Mouse (Mus musculus) stomach, embryonic 16.5 days (tissue): ENCODE data around the gene Ranbp2. TPM values are rescaled to one million over a fixed set of nuclear protein-coding genes. Genes with fewer than 3 reads are reported as not detected.
A peak's percentile ranks its signal among the peaks of the same experiment; 100 is the strongest.

ENCODE experiments used
- ATAC-seq: fragments of 200-750 bp; cut with Nextera tagmentation; 2 replicates; pipeline ENCODE4 v1.8.0; 2017; ENCODE audit warnings: moderate number of reproducible peaks, moderate TSS enrichment; ENCODE audit not compliant: insufficient read depth, low FRiP score
- H3K27ac ChIP-seq: fragments of 300-500 bp; sonication (generic); 2 replicates; pipeline ENCODE4 v1.5.1; 2014; ENCODE audit warnings: low read length
- H3K27me3 ChIP-seq: fragments of 300-500 bp; sonication (generic); 2 replicates; pipeline ENCODE4 v1.6.1; 2014; ENCODE audit warnings: low read length, control low read depth, mixed read lengths; ENCODE audit not compliant: control insufficient read depth, insufficient read depth
- H3K36me3 ChIP-seq: fragments of 300-500 bp; sonication (generic); 2 replicates; pipeline ENCODE4 v1.6.1; 2014; ENCODE audit warnings: low read length; ENCODE audit not compliant: control insufficient read depth, insufficient read depth
- H3K4me1 ChIP-seq: fragments of 300-500 bp; sonication (generic); 2 replicates; pipeline ENCODE4 v1.6.1; 2014; ENCODE audit warnings: low read length, control low read depth, mixed read lengths; ENCODE audit not compliant: control insufficient read depth, insufficient read depth
- H3K4me2 ChIP-seq: fragments of 300-500 bp; sonication (generic); 2 replicates; pipeline ENCODE4 v1.6.1; 2014; ENCODE audit warnings: low read depth, low read length, mixed read lengths
- H3K4me3 ChIP-seq: fragments of 300-500 bp; sonication (generic); replicated peaks from 2 replicates; pipeline ENCODE4 v1.5.1; 2014; ENCODE audit warnings: mild to moderate bottlenecking, low read length
- H3K9ac ChIP-seq: fragments of 300-500 bp; sonication (generic); 2 replicates; pipeline ENCODE4 v1.6.1; 2014; ENCODE audit warnings: low read length
- H3K9me3 ChIP-seq: fragments of 300-500 bp; sonication (generic); replicated peaks from 2 replicates; pipeline ENCODE4 v1.6.1; 2016; ENCODE audit warnings: low read length, control low read depth; ENCODE audit not compliant: control insufficient read depth
- WGBS: fragments of 180-500 bp; shearing (Covaris S2); extraction: QIAGEN DNeasy Blood & Tissue Kit; methylation state at CpG from one replicate; pipeline ENCODE4 v1.1.7; 2014; 5-methylcytosine and 5-hydroxymethylcytosine counted together
- polyA plus RNA-seq: library from polyadenylated mRNA; unstranded; fragments of >200 nt; fragmentation: Nextera tagmentation; extraction: Ambion mirVana; gene quantifications from 2 replicates; pipeline ENCODE4 v1.2.1, GENCODE M21; 2015

Ranbp2 gene
- polyA plus RNA-seq, 1 experiment from 2014 or later = 23.3 TPM

DNA sequence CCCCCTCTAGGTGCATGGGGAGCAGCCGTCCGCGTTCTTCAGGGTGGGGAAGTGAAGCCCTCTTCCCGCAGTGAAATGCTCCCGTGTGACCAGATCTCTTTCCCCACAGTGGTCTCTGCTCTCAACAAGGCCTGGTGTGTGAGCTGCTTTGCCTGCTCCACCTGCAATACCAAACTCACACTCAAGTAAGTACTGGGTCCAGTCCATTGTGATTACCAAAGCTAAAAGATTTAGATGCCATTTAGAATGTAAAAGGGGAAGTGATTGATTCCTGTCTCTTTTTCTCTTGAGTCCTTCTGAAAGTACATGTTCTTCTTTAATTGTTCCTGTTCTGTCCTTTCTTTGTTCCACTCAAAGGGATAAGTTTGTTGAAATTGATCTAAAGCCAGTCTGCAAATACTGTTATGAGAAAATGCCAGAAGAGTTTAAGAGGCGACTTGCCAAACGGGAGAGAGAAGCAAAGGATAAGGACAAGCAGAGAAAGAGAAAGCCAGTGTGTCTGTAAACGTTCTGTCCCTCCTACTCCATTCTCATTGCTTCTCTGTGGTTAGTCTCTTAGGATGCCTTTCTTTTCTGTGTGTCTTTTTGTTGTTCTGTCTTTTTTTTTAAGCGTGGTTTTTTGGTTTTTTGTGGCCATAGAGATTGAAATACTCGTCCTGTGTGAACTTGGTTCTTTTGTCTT lies 28.3 kb upstream of the Ranbp2 start:
- H3K4me1 ChIP-seq = no peaks in the 10 kb centered on the region
- no peak overlapping the region for H3K27ac ChIP-seq
- 85% methylated on average over 10 of the region's 10 CpGs for WGBS
- H3K4me3 ChIP-seq = no peak overlapping the region
- no peak overlapping the region for H3K4me2 ChIP-seq
- no peaks in the 10 kb centered on the region for H3K27me3 ChIP-seq
- H3K9ac ChIP-seq = no peak overlapping the region
- no peak for ATAC-seq
- no peaks in the 10 kb centered on the region for H3K9me3 ChIP-seq
- peaks cover 27% of the 10 kb centered on the region; the same call in 1 of the 2 replicates for H3K36me3 ChIP-seq

DNA sequence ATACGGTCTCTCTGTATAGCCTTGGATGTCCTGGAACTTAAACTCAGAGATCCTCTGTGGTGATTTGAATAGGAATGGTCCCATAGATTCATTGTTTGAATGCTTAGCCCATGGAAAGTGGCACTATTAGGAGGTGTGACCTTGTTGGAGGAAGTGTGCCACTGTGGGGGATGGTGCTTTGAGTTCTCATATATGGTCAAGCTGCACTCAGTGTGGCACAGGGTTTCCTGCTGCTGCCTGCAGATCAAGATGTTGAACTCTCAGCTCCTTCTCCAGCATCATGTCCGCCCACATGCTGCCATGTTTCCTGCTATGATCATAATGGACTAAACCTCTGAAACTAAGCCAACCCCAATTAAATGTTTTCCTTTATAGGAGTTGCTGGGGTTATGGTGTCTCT lies 18.8 kb upstream of the Ranbp2 start:
- Histone ChIP-seq H3K36me3 (no peaks in the 10 kb centered on the region; the same call in 1 of the 2 replicates), H3K4me2 (no peak overlapping the region), H3K4me3 (no peak overlapping the region), H3K9ac (no peak overlapping the region), H3K27me3 (no peaks in the 10 kb centered on the region), H3K27ac (no peak overlapping the region), H3K9me3 (no peaks in the 10 kb centered on the region), H3K4me1 (no peaks in the 10 kb centered on the region)
- no peak for ATAC-seq
- WGBS = 97% methylated on average over 2 of the region's 2 CpGs

DNA sequence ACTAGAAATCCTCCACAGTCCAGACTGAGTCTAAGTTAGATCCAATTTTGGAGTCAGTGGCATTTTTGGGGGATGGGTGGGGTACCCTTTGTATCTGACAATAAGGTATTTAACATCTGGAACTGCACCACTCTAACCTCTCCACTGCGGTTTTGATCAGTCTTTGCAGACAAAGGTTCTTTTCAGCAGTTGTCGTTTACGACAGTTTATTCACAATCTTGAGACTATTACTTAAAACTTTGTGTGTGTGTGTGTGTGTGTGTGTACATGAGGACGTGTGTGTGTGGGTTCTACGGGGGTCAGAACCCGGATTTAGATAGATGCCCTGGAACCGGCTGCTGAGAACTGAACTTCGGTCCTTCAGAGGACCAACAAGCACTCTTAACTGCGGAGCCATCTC lies 870 bp upstream of the Ranbp2 start:
- WGBS = 19% methylated on average over 9 of the region's 9 CpGs
- no peaks in the 10 kb centered on the region for H3K4me1 ChIP-seq
- ATAC-seq = no peak
- no peaks in the 10 kb centered on the region for H3K9me3 ChIP-seq
- no peaks in the 10 kb centered on the region for H3K27me3 ChIP-seq
- peak overlapping the region; percentile 75 for H3K9ac ChIP-seq
- peak overlapping the region; percentile 91 for H3K27ac ChIP-seq
- peak overlapping the region; percentile 66 for H3K4me2 ChIP-seq
- H3K4me3 ChIP-seq = peak overlapping the region; percentile 99
- no peaks in the 10 kb centered on the region for H3K36me3 ChIP-seq

DNA sequence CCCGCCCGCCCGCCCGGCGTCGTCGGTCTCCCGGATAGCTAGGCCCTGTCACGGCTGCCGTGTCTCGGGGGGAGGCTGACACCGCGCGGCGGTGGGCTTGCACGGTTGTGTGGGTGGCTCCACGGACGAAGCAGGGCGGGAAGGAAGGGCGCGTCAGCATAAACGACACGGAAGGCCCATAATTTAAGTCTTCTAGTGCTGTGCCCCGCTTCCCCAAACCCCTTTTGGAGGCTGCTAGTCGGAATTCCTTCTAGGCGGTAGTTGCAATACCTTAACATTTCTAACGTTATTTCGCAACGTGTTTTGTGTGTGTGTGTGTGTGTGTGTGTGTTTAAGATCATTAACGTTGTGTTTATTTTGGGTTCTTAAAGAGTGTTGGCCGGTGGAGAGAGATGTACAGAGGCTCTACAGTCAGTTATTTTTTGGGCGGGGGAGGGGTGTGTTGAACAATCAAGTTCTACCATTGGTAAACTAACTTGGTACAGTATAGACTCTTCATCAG lies 611 bp downstream of the Ranbp2 start:
- Histone ChIP-seq H3K9ac (peak overlapping the region; percentile 98), H3K36me3 (0 out of 2 replicates have a peak, but pooled peaks cover 3% of the 10 kb centered on the region), H3K27ac (peak overlapping the region; percentile 98), H3K27me3 (no peaks in the 10 kb centered on the region), H3K4me2 (peak overlapping the region; percentile 57), H3K9me3 (no peaks in the 10 kb centered on the region), H3K4me1 (no peaks in the 10 kb centered on the region), H3K4me3 (peak overlapping the region; percentile 99)
- ATAC-seq = peak; percentile 41; the same call in 1 of the 2 replicates
- WGBS = 0% methylated on average over 32 of the region's 32 CpGs

DNA sequence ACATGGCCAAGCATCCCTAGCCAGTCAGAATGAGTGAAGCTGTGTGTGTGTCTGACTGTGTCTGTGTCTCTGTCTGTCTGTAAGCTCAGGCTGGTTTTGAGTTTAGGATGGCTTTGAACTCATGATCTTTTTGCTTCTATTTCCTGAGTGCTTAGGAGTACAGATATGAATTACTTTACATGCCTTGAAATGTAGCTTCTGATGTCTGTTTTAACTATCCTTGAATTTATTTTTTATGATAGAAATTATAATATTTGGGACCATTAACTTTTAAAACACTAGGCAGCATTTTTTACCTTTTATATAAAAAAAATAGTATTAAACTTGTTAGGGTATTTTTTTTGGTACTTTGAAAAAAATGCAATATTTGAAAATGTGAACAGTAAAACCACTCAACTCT lies 4.9 kb downstream of the Ranbp2 start:
- Histone ChIP-seq H3K9me3 (no peaks in the 10 kb centered on the region), H3K27ac (no peak overlapping the region), H3K4me3 (no peak overlapping the region), H3K27me3 (no peaks in the 10 kb centered on the region), H3K36me3 (peaks cover 13% of the 10 kb centered on the region), H3K4me1 (no peaks in the 10 kb centered on the region), H3K4me2 (no peak overlapping the region), H3K9ac (no peak overlapping the region)
- no peak for ATAC-seq

DNA sequence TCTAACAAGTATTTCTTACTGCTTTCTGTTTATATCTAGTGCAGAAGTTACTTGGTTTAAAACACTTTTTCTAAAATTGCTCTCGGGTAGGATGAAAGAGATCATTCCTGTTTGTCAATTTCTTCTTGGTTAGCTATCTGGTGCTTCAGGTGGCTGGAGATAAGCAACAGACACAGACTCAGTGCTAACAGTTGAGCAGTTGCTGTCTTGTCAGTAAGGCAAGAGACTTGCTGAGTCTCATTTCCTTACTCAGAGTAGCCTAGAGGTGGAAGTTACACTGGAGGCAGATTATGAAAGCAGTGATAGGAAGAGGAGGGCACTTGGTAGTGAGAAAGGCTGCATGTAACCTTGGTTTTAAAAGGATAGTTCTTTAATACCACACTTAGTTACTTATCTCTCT lies 5.5 kb downstream of the Ranbp2 start:
- Histone ChIP-seq H3K27me3 (no peaks in the 10 kb centered on the region), H3K9me3 (no peaks in the 10 kb centered on the region), H3K4me1 (no peaks in the 10 kb centered on the region), H3K4me2 (no peak overlapping the region), H3K4me3 (no peak overlapping the region), H3K27ac (no peak overlapping the region), H3K36me3 (peaks cover 14% of the 10 kb centered on the region), H3K9ac (no peak overlapping the region)
- 75% methylated on average over 1 of the region's 1 CpGs for WGBS
- ATAC-seq = no peak

DNA sequence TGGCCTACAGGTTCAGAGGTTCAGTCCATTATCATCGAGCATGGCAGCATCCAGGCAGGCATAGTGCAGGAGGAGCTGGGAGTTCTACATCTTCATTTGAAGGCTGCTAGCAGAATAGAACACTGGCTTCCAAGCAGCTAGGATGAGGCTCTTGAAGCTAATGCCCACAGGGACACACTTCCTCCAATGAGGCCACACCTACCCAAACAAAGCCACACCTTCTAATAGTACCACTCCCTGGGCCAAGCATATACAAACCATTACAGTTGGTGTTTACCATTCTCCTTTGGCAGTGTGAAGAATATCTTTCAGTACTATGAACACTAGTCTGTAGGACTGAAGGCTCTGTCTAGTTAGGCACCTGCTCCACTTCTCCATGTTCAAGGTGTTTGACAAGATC lies 13.2 kb downstream of the Ranbp2 start:
- Histone ChIP-seq H3K27me3 (no peaks in the 10 kb centered on the region), H3K27ac (no peak overlapping the region), H3K36me3 (peaks cover 13% of the 10 kb centered on the region), H3K4me2 (no peak overlapping the region), H3K9me3 (no peaks in the 10 kb centered on the region), H3K4me3 (no peak overlapping the region), H3K4me1 (no peaks in the 10 kb centered on the region), H3K9ac (no peak overlapping the region)
- WGBS = 86% methylated on average over 1 of the region's 1 CpGs
- no peak for ATAC-seq

DNA sequence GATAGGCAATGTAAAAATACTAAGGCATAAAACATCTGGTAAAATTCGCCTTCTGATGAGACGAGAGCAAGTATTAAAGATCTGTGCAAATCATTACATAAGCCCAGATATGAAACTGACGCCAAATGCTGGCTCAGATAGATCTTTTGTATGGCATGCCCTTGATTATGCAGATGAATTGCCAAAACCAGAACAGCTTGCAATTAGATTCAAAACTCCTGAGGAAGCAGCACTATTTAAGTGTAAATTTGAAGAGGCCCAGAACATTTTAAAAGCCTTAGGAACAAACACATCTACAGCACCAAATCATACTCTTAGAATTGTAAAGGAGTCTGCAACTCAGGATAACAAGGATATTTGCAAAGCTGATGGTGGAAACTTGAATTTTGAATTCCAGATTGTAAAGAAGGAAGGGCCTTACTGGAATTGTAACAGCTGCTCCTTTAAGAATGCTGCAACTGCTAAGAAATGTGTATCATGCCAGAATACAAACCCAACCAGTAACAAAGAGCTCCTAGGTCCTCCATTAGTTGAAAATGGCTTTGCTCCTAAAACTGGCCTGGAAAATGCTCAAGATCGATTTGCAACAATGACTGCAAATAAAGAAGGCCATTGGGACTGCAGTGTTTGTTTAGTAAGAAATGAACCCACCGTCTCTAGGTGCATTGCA lies 30.5 kb downstream of the Ranbp2 start:
- no peak overlapping the region for H3K4me3 ChIP-seq
- H3K36me3 ChIP-seq = peaks cover 23% of the 10 kb centered on the region
- no peak overlapping the region for H3K27ac ChIP-seq
- ATAC-seq = no peak
- no peak overlapping the region for H3K4me2 ChIP-seq
- H3K9me3 ChIP-seq = no peaks in the 10 kb centered on the region
- WGBS = 87% methylated on average over 5 of the region's 5 CpGs
- H3K27me3 ChIP-seq = no peaks in the 10 kb centered on the region
- H3K9ac ChIP-seq = no peak overlapping the region
- no peaks in the 10 kb centered on the region for H3K4me1 ChIP-seq

DNA sequence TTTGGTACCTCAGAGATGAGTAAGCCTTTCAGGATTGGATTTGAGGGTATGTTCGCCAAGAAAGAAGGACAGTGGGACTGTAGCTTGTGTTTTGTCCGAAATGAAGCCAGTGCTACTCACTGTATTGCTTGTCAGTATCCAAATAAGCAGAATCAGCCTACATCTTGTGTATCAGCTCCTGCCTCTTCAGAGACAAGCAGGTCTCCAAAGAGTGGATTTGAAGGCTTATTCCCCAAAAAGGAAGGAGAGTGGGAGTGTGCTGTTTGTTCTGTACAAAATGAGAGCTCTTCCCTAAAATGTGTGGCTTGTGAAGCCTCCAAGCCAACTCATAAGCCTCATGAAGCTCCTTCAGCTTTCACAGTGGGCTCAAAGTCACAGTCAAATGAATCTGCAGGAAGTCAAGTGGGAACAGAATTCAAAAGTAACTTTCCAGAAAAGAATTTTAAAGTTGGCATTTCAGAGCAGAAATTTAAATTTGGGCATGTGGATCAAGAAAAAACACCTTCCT lies 31.4 kb downstream of the Ranbp2 start:
- Histone ChIP-seq H3K4me3 (no peak overlapping the region), H3K4me2 (no peak overlapping the region), H3K27ac (no peak overlapping the region), H3K9me3 (no peaks in the 10 kb centered on the region), H3K4me1 (no peaks in the 10 kb centered on the region), H3K27me3 (no peaks in the 10 kb centered on the region), H3K36me3 (peaks cover 19% of the 10 kb centered on the region), H3K9ac (no peak overlapping the region)
- ATAC-seq = no peak
- WGBS = 95% methylated on average over 2 of the region's 2 CpGs
